In genomic region chr4:144961232-144961631, GRCm38 (mm10) we compare ENCODE assay signal across 18 mouse cellular contexts.
A peak's percentile ranks its signal among the peaks of the same experiment; 100 is the strongest.
DNase-seq lines count a peak whose midpoint lies in the region; ATAC-seq and TF ChIP-seq lines count a peak whose summit lies in the region.
"Had no signal": no experiment of that assay in that cellular context is flagged by ENCODE, and none has a peak within 500 bp of the region (broad histone marks: within the 10 kb centered on the region; RNA-seq: fewer than 3 reads in every experiment).

No protein-coding gene starts in this region.

- no peaks in the 10 kb centered on the region for H3K27me3 ChIP-seq in Patski
- no peaks in the 10 kb centered on the region for H3K27me3 ChIP-seq in liver, embryonic 13.5 days
- H3K27me3 ChIP-seq in hindbrain, embryonic 13.5 days: no peaks in the 10 kb centered on the region
- H3K27me3 ChIP-seq: heart, embryonic 13.5 days; hindbrain, embryonic 12.5 days; limb, embryonic 15.5 days; megakaryocyte, embryonic 14.5 days; neural tube, embryonic 13.5 days had no signal

- POLR2A ChIA-PET in Patski (lab: Charles Lee): interaction anchor here (1.5 to 2.7 kb wide), 3 partner anchors 32 to 67 kb away, joined by 4 to 8 read pairs (median 5); no protein-coding TSS in a partner anchor

- no peak for TF ChIP-seq CTCF in Patski (IDR thresholded peaks at IDR 0.05)

- H3K9ac ChIP-seq in liver, embryonic 13.5 days: no peak overlapping the region
- H3K9ac ChIP-seq in hindbrain, embryonic 13.5 days: no peak overlapping the region
- H3K9ac ChIP-seq: hindbrain, embryonic 12.5 days; limb, embryonic 15.5 days; neural tube, embryonic 13.5 days had no signal

- DNase-seq in kidney, adult 9 months: peak; percentile 59
- DNase-seq in kidney, postnatal 14 days: no peak
- peak; percentile 93 for DNase-seq in Patski (ENCODE audit: low read depth, low spot score)
- no peak for DNase-seq in liver, embryonic 13.5 days
- no peak for DNase-seq in right cerebral cortex, postnatal 4 days
- no peak for DNase-seq in layer of hippocampus, postnatal 25 days (ENCODE audit: extremely low spot score in 1 of 2, low spot score in 1 of 2)
- DNase-seq: cerebellum, adult 9-10 months; gastrocnemius, postnatal 14 days; layer of hippocampus, adult 9-11 months; thymus, postnatal 36 days had no signal

- WGBS in liver, embryonic 13.5 days (ENCODE audit: insufficient replicate concordance): 80% methylated on average over 4 of the region's 4 CpGs
- 89% methylated on average over 4 of the region's 4 CpGs for WGBS in hindbrain, embryonic 13.5 days

- H3K36me3 ChIP-seq in liver, embryonic 13.5 days: no peaks in the 10 kb centered on the region
- no peaks in the 10 kb centered on the region for H3K36me3 ChIP-seq in hindbrain, embryonic 13.5 days
- H3K36me3 ChIP-seq: hindbrain, embryonic 12.5 days; neural tube, embryonic 13.5 days had no signal

- H3K9me3 ChIP-seq in liver, embryonic 13.5 days (replicated peaks): no peaks in the 10 kb centered on the region
- no peaks in the 10 kb centered on the region for H3K9me3 ChIP-seq in hindbrain, embryonic 13.5 days
- H3K9me3 ChIP-seq: heart, embryonic 13.5 days; hindbrain, embryonic 12.5 days; limb, embryonic 15.5 days; megakaryocyte, embryonic 14.5 days; neural tube, embryonic 13.5 days had no signal

- H3K27ac ChIP-seq in brown adipose tissue, adult 24 weeks (replicated peaks; ENCODE audit: low read depth, low read length): peak overlapping the region; percentile 94
- H3K27ac ChIP-seq in liver, embryonic 13.5 days: peak overlapping the region; percentile 78
- no peak overlapping the region for H3K27ac ChIP-seq in hindbrain, embryonic 13.5 days
- H3K27ac ChIP-seq: heart, embryonic 13.5 days; hindbrain, embryonic 12.5 days; limb, embryonic 15.5 days; neural tube, embryonic 13.5 days had no signal

- CTCF ChIA-PET in Patski (lab: Charles Lee): interaction anchor here (0.6 to 2.4 kb wide), 2 partner anchors 12 to 39 kb away, joined by 3 to 12 read pairs; no protein-coding TSS in a partner anchor

- peak overlapping the region; percentile 3; the same call in 1 of the 2 replicates for H3K4me2 ChIP-seq in liver, embryonic 13.5 days
- H3K4me2 ChIP-seq in hindbrain, embryonic 13.5 days: no peak overlapping the region
- H3K4me2 ChIP-seq: heart, embryonic 13.5 days; hindbrain, embryonic 12.5 days; limb, embryonic 15.5 days; neural tube, embryonic 13.5 days had no signal

- in situ Hi-C loops in Patski (cut with MboI; ENCODE audit: low pct_unique_long_range_greater_than_20kb): no loop called here

- peaks cover 24% of the 10 kb centered on the region for H3K4me1 ChIP-seq in brown adipose tissue, adult 24 weeks (ENCODE audit: control insufficient read depth, insufficient read depth, insufficient read length, low read length)
- peaks cover 13% of the 10 kb centered on the region for H3K4me1 ChIP-seq in liver, embryonic 13.5 days (replicated peaks)
- no peaks in the 10 kb centered on the region for H3K4me1 ChIP-seq in hindbrain, embryonic 13.5 days (replicated peaks)
- H3K4me1 ChIP-seq: hindbrain, embryonic 12.5 days had no signal

- peak; percentile 75 for ATAC-seq in Patski
- no peak for ATAC-seq in liver, embryonic 13.5 days (ENCODE audit: low read depth)
- ATAC-seq in hindbrain, embryonic 13.5 days (ENCODE audit: low FRiP score): no peak

- H3K4me3 ChIP-seq in brown adipose tissue, adult 24 weeks (ENCODE audit: insufficient read depth, low read depth, low read length): no peak overlapping the region
- no peak overlapping the region for H3K4me3 ChIP-seq in liver, embryonic 13.5 days (replicated peaks)
- H3K4me3 ChIP-seq in hindbrain, embryonic 13.5 days: no peak overlapping the region
- H3K4me3 ChIP-seq: erythroblast, embryonic 14.5 days; heart, embryonic 13.5 days; hindbrain, embryonic 12.5 days; limb, embryonic 15.5 days; megakaryocyte, embryonic 14.5 days; neural tube, embryonic 13.5 days had no signal

Comparison
In these comparisons a context has a peak if more than half of its experiments do, and no peak if none do; other contexts are left out.
1. DNase-seq: peak in kidney, adult 9 months (single experiment) and Patski (single experiment); none in kidney, postnatal 14 days (single experiment), liver, embryonic 13.5 days (single experiment), right cerebral cortex, postnatal 4 days (single experiment) and layer of hippocampus, postnatal 25 days (0 of 2).